Mouse (Mus musculus): ENCODE data around the gene Sgpp2.

GRCm38 (mm10) chr1:78428851-78429250 is 118.7 kb downstream of the Sgpp2 start:
- no peak for TF ChIP-seq CTCF (IDR thresholded peaks at IDR 0.05; ENCODE audit: borderline replicate concordance, insufficient read depth, low read depth, low read length)
- no peak for TF ChIP-seq POLR2A (IDR thresholded peaks at IDR 0.05; ENCODE audit: borderline replicate concordance, insufficient read depth, low read length)
